Mouse (Mus musculus): ENCODE measurements around the gene Nfix.

GRCm38 (mm10) chr8:84712759-84713120 lies 87.4 kb downstream of the Nfix start:
- TF ChIP-seq POLR2A (IDR thresholded peaks at IDR 0.05; ENCODE audit: low read depth, low read length), result no peak
- no peak for TF ChIP-seq CTCF (conservative IDR thresholded peaks at IDR 0.05; ENCODE audit: insufficient read depth, insufficient read length, low read depth, low read length)

Measured in kidney, adult 2 months (tissue).